Mouse (Mus musculus) adrenal gland (tissue): ENCODE measurements around the gene Ndel1.
"Not testable (repeated sequence)": the region's sequence is repeated elsewhere in the genome, so short reads cannot be mapped to it uniquely, and the experiment has no call there.

Experiments used
- intact Hi-C: fragments of 180-260 bp; cut with DNase I; formaldehyde crosslinking; loops from one replicate; pipeline ENCODE4 v1.15.1; 2025

Ndel1 gene

DNA sequence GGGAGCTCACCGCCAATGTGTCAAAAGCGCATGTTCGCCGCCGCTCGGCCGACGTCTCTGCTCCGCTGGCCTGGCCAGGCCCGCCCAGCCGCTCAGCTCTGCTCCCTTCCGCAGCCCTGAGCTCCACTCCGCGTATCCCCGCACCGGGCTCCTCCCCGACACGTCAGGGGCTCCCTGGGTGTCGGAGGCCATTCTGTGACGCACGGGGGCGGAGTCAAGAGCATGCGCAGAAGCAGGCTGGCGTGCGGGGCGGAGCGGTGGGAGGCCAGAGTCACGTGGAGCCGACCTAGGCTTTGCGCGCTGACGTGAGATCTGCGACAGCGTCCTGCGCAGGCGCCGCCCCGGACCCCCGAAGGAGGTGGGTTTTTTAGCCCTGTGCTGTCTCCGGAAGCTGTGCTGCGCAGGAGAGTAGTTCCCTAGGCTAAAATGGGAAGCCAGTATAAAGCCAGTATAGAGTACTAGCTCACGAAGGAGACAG lies 18.7 kb downstream of the Ndel1 start:
- intact Hi-C loops: no loop called here

- intact Hi-C loops: no loop called here
Observed at GRCm38 (mm10) chr11:68852486-68852901, 19.2 kb downstream of the Ndel1 start.

- intact Hi-C loops: no loop called here
Observed at GRCm38 (mm10) chr11:68851644-68852485, 19.8 kb downstream of the Ndel1 start.

DNA sequence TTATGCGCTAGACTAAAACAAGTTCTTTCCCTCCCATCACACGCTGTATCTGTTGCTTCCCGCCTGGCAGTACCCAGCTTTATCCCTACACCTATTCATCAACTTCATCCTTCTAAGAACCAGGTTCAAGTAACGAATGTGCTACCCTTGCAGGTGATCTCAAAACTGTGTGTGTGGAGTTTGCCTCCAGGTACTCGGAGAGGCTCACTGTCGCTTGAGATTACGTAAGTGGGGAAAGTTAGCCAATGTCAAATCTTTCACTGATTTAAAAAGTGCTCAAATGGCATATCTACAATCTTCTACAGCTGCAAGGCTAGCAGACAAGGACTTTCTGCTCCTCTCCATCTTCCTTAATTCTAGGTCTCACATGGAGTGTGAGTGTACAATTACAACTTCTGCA lies 20.8 kb downstream of the Ndel1 start:
- intact Hi-C loops: no loop called here

DNA sequence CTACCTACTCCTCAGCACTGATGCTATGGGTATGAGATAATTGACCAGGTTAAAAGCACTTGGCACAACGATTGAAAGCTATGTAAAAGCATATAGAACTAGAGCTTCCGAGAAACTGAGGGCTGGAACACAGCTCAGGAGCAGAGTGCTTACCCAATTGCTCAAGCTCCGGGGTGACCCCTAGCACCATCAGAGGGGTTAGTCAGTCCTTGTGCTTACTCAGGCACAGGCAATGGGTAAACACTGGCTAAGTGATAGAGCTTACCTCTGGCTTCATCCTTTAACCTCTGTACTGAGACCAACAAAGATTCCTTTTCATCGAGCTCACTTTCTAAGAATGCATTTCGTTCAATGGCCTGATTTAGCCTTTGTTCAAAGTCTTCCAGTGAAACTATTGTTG lies 32.1 kb downstream of the Ndel1 start:
- intact Hi-C loops: loop anchor here (5.0 kb wide), 1 partner anchor 38 kb away; no protein-coding TSS in a partner anchor

DNA sequence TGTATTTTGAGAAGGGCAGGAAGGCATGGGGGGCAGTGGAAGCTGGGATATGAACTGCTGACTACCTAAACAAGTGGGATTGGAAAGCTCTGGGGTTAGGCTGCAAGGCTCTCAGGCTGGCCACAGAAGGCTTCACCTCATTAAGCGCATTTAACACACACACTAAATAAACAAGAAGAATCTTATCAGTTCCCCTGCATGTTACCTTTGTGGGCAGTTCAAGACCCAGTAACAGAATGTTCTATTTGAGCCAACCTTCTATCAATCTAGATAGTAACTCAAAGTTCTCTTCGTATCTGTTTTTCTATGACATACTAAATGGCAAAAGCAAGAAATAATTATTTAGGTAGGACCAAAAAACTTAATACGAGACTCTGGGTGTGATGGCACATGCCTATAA lies 36.6 kb downstream of the Ndel1 start:
- intact Hi-C loops: no loop called here

DNA sequence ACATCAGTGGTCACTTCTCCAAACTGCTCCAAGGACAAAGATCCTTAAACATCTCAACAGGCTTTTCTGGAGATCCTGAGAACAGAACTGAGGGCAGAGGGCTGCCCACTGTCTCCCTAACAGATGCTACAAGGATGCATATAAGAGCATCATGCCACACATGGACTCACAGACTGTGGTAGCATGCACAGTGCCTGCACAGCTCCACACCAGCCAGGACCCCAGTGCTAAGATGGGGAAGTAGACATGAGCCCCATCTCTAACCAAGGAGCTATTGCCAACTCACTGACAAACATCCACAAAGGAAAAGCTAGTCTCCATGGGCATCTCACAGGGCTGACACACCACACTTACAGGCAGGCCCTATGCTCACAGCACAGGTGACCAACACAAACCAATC lies 38.1 kb downstream of the Ndel1 start:
- intact Hi-C loops: no loop called here

GRCm38 (mm10) chr11:68832793-68833192 lies 38.9 kb downstream of the Ndel1 start:
- intact Hi-C loops: no loop called here

- intact Hi-C loops: not testable (repeated sequence)
Observed at GRCm38 (mm10) chr11:68831580-68831979, 40.1 kb downstream of the Ndel1 start.

DNA sequence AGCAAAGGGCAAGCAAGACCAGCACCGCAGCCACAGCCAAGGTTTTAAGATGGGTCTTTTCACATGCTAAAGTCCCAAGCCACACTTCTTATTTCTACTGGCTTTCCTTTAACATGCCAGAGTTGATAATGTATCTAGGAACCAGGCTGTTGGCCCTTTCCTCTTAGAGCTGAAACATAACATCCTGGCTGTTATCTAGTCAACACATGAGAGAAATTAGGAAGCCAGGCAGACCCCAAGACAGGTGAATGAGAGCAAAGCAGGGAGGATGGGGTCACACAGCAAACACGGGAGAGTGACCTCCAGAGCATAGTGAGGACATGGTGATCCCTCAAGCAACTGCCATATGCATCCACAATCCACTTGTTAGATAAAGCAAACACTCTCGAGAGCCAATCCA lies 44.9 kb downstream of the Ndel1 start:
- intact Hi-C loops: no loop called here

DNA sequence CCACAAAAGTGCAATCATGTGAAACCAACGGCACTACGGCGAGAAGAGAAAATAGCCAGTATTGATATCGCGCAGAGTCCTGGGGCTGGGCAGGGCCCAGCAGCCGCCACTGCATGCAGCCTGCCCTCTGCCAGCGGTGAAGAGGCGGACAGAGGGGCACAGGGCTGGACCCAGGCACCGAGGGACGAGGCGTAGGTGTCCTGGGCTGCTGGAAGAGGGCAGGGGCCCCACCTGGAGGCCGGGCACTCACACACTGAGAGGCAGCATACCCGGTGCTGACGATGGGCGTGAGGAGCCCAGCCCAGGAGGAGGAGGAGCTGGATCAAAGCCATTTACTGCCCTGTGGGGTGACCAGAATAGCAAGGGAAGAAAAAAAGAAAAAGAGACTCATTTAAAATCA lies 49.3 kb downstream of the Ndel1 start:
- intact Hi-C loops: loop anchor here (5.0 kb wide), 1 partner anchor 55 kb away; no protein-coding TSS in a partner anchor

- intact Hi-C loops: no loop called here
Observed at GRCm38 (mm10) chr11:68819226-68819805, 52.3 kb downstream of the Ndel1 start.

DNA sequence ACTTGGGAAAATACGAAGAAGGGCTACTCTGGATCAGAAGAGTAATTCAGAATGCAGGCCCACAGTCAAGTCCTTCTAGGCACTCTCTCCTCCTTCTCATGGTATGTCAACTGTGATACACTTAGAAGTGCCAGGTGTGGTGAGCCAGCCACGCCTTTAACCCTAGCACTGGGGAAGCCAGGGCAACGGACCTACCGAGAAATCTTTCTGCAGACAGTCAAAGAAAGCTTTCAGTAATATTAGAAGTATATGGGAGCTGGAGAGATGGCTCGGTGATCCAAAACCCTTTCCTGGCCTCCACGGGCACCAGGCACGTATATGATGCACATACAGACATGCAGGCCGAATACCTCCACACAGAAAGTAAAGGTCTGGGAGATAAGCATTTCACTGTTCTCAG lies 53.2 kb downstream of the Ndel1 start:
- intact Hi-C loops: no loop called here

DNA sequence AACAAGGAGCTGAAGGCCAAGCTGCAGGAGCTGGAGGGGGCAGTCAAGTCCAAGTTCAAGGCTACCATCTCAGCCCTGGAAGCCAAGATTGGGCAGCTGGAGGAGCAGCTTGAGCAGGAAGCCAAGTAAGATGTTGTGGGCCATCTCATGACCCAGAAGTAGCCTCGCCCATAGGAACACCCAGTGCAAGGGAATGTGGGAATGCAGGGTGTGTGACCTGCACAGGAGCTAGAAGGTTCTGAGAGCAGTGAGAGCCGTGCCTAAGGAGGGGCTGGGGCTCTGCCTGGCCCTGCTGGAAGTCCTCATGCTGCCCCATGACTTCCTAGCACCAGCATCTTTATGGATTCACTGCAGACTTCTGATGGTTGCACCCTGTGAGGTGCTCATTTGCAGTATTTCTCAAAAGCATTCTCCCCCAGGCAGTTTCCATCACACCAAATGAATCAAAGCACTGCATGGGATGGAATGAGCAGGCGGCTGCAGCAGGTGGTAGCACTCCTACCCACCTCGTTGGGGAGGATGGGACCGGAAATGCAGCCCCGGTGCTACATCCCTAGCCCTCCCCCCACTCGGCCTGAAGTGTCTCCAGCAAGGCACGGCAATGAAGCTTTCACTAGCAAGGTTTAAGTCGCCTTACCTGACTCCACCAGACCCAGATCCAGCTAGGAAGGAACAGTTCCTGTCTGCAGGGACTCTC lies 59.6 kb downstream of the Ndel1 start:
- intact Hi-C loops: no loop called here

DNA sequence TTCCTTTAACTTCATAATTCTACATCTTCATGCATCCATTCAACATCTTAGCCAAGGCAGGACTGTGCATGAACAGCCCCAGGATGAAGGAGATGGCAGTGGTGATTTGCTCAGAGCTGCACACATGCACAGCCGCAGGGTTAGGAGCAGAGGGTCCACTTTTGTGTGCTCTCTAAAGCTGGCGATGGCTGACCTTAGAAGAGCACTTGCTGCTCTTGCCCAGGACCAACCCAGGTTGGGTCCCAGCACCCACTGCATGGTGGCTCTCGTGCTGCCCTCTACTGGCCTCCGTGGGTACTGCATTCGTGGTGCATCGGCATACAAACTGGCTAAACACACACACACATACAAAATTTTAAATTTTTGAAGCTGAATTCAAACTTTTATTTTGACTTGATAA lies 63.9 kb downstream of the Ndel1 start:
- intact Hi-C loops: no loop called here

- intact Hi-C loops: no loop called here
Observed at GRCm38 (mm10) chr11:68805148-68805547, 66.5 kb downstream of the Ndel1 start.

DNA sequence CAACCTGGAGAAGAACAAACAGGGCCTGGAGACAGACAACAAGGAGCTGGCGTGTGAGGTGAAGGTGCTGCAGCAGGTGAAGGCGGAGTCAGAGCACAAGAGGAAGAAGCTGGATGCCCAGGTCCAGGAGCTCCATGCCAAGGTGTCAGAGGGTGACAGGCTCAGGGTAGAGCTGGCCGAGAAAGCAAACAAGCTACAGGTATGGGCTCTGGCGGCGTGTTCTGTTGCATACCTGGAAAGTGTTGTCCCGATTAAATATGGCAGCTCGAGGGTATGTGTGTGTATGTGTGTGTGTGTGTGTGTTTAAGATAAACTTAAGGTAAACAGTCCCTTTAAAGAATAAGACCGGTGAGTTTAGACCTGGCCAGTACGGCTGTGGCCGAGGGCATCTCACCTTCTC lies 73.4 kb downstream of the Ndel1 start:
- intact Hi-C loops: no loop called here

GRCm38 (mm10) chr11:68791794-68792193 lies 79.9 kb downstream of the Ndel1 start:
- intact Hi-C loops: no loop called here

DNA sequence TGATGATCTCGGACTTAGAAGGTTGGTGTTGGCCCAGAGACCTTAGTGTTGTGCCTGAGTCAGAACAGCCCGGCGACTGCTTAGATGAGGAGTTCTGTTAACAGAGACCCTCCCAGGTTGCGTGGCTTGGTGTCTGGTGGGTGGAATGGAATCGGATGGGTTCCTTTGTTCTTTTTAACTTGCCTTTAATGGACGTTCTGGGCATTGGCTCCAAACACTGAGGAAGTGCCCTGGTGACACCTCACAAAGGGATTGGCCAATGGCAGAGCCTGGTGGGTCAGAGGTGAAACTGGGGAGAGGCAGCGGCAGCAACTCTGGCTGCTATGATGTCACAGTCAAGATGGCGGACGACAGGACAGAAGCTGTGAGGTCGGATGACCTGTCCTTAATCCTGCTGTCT lies 80.9 kb downstream of the Ndel1 start:
- intact Hi-C loops: no loop called here

DNA sequence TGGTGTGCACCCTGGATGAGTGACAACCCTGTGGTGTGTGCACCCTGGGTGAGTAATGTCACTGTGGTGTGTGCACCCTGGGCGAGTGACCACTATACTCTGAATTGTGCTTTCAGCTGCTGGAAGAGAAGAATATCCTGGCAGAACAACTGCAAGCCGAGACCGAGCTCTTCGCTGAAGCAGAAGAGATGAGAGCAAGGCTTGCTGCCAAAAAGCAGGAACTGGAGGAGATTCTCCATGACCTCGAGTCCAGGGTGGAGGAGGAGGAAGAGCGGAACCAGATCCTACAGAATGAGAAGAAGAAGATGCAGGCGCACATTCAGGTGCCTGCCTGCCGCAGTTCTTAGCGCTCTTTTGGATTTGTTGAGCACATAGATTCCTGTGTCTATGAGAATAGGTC lies 84.4 kb downstream of the Ndel1 start:
- intact Hi-C loops: no loop called here

DNA sequence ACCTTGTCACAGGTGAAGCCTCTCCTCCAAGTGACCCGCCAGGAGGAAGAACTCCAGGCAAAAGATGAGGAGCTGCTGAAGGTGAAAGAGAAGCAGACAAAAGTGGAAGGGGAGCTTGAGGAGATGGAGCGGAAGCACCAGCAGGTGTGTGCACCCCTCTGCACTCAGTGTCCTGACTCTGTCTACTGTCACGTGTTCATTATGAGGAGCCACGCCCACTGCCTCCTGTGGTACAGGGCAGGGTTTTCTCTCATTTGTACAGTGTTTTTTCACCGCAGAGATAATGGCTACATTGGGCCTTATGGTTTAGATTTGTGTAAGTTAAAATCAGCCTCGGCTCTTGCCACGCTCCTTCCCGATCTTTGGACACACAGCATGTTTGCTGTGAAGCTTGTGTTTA lies 85.8 kb downstream of the Ndel1 start:
- intact Hi-C loops: no loop called here

DNA sequence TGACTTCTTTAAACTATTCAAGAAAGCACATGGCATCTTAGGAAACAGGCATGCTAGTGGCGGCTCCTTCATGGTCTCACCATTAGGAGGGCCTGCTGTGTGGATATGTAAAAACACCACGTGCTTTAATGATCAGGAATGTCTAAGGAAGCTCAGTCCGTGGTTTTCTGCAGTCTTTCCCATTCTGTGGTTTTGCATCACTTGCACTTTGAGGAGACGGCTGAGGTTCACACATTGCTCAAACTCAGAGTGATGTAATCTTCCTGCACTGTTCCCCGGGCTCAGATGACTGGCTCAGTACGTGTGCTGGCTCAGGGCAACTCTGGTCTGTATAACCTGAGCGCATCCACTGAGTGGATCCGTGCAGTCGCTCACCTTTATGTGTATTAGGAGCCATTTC lies 89.3 kb downstream of the Ndel1 start:
- intact Hi-C loops: no loop called here
